Mouse (Mus musculus) heart, postnatal 25 days (tissue): ENCODE measurements around the gene Serpinf1. TPM values are rescaled to one million over a fixed set of nuclear protein-coding genes. Genes with fewer than 3 reads are reported as not detected.
A peak's percentile ranks its signal among the peaks of the same experiment; 100 is the strongest.

ENCODE experiments used
- DNase-seq: peaks from one replicate; pipeline ENCODE4 v3.0.0; 2022; ENCODE audit warnings: low spot score
- intact Hi-C: fragments of 180-260 bp; cut with DNase I; formaldehyde crosslinking; loops from one replicate; pipeline ENCODE4 v1.15.1; 2025
- total RNA-seq, 2 experiments: library from RNA; stranded (reverse); gene quantifications; 2 replicates each; pipeline ENCODE4 v1.2.3; 2021

Gene Serpinf1
- 10 to 100 TPM; 26.3 to 26.9 TPM for total RNA-seq

GRCm38 (mm10) chr11:75422013-75422792, at the start of gene Serpinf1:
TSS of gene Serpinf1 (minus strand) at chr11:75422701.
- intact Hi-C loops = no loop called here
- DNase-seq = no peak

- intact Hi-C loops = no loop called here
- no peak for DNase-seq
Observed at GRCm38 (mm10) chr11:75470675-75471074, 48.2 kb upstream of the Serpinf1 start.

GRCm38 (mm10) chr11:75469261-75469660, 46.8 kb upstream of the Serpinf1 start:
- no peak for DNase-seq
- intact Hi-C loops = no loop called here

- intact Hi-C loops = no loop called here
Observed at GRCm38 (mm10) chr11:75468410-75468809, 45.9 kb upstream of the Serpinf1 start.

GRCm38 (mm10) chr11:75467512-75468215, 45.2 kb upstream of the Serpinf1 start:
- peak; percentile 73 for DNase-seq
- intact Hi-C loops = no loop called here

More at GRCm38 (mm10) chr11:75468410-75468809, 45.9 kb upstream of the Serpinf1 start:
- no peak for DNase-seq

GRCm38 (mm10) chr11:75466731-75467505, 44.4 kb upstream of the Serpinf1 start:
- intact Hi-C loops = no loop called here
- no peak for DNase-seq

- DNase-seq = no peak
- intact Hi-C loops = no loop called here
Observed at GRCm38 (mm10) chr11:75465051-75465450, 42.5 kb upstream of the Serpinf1 start.

GRCm38 (mm10) chr11:75464417-75464816, 41.9 kb upstream of the Serpinf1 start:
- no peak for DNase-seq
- intact Hi-C loops = loop anchor here (5.0 kb wide), 1 partner anchor 117 kb away; the partner anchor contains the start of genes Rpa1 and Smyd4

GRCm38 (mm10) chr11:75463624-75464023, 41.1 kb upstream of the Serpinf1 start:
- no peak for DNase-seq
- intact Hi-C loops = loop anchor here (5.0 kb wide), 1 partner anchor 116 kb away; the partner anchor contains the start of genes Rpa1 and Smyd4

GRCm38 (mm10) chr11:75462865-75463336, 40.4 kb upstream of the Serpinf1 start:
- intact Hi-C loops = loop anchor here (5.0 kb wide), 1 partner anchor 116 kb away; the partner anchor contains the start of genes Rpa1 and Smyd4

GRCm38 (mm10) chr11:75462253-75462783, 39.8 kb upstream of the Serpinf1 start:
- DNase-seq = peak; percentile 89
- intact Hi-C loops = loop anchor here (5.0 kb wide), 1 partner anchor 115 kb away; the partner anchor contains the start of genes Rpa1 and Smyd4

More at GRCm38 (mm10) chr11:75462865-75463336, 40.4 kb upstream of the Serpinf1 start:
- DNase-seq = peak; percentile 87

- DNase-seq = no peak
- intact Hi-C loops = loop anchor here (5.0 kb wide), 1 partner anchor 114 kb away; the partner anchor contains the start of genes Rpa1 and Smyd4
Observed at GRCm38 (mm10) chr11:75461743-75462252, 39.3 kb upstream of the Serpinf1 start.

GRCm38 (mm10) chr11:75460844-75461742, 38.6 kb upstream of the Serpinf1 start, which contains the start of gene Tlcd2:
TSS of gene Tlcd2 (plus strand) at chr11:75461715.
- intact Hi-C loops = loop anchor here (1.0 to 5.0 kb wide), 2 partner anchors 49 to 114 kb away; partner anchors contain the start of genes Rilp, Rpa1 and Smyd4
- DNase-seq = peak; percentile 100

GRCm38 (mm10) chr11:75460103-75460843, 37.8 kb upstream of the Serpinf1 start:
- intact Hi-C loops = loop anchor here (1.0 to 5.0 kb wide), 2 partner anchors 50 to 113 kb away; partner anchors contain the start of genes Rilp, Rpa1 and Smyd4

GRCm38 (mm10) chr11:75459751-75460102, 37.2 kb upstream of the Serpinf1 start:
- intact Hi-C loops = loop anchor here (1.0 to 5.0 kb wide), 2 partner anchors 51 to 112 kb away; partner anchors contain the start of genes Rilp, Rpa1 and Smyd4
- no peak for DNase-seq

More at GRCm38 (mm10) chr11:75460103-75460843, 37.8 kb upstream of the Serpinf1 start:
- DNase-seq = peak; percentile 86

- intact Hi-C loops = no loop called here
- DNase-seq = no peak
Observed at GRCm38 (mm10) chr11:75459141-75459711, 36.7 kb upstream of the Serpinf1 start.

- intact Hi-C loops = no loop called here
- peak; percentile 40 for DNase-seq
Observed at GRCm38 (mm10) chr11:75458628-75459041, 36.1 kb upstream of the Serpinf1 start.
